Mouse (Mus musculus) adrenal gland, adult 8-10 months (tissue): ENCODE measurements around the gene S1pr5. TPM values are rescaled to one million over a fixed set of nuclear protein-coding genes. Genes with fewer than 3 reads are reported as not detected.
"Not testable (repeated sequence)": the region's sequence is repeated elsewhere in the genome, so short reads cannot be mapped to it uniquely, and the experiment has no call there.

Experiments used
- DNase-seq: peaks from one replicate; pipeline ENCODE4 v3.0.0; 2022
- total RNA-seq, 4 experiments: library from RNA; stranded (reverse); gene quantifications; 2 replicates each; pipeline ENCODE4 v1.2.4; 2022

Gene S1pr5
- total RNA-seq: under 1 TPM; 0.27 to 0.75 (median 0.46) TPM

DNA sequence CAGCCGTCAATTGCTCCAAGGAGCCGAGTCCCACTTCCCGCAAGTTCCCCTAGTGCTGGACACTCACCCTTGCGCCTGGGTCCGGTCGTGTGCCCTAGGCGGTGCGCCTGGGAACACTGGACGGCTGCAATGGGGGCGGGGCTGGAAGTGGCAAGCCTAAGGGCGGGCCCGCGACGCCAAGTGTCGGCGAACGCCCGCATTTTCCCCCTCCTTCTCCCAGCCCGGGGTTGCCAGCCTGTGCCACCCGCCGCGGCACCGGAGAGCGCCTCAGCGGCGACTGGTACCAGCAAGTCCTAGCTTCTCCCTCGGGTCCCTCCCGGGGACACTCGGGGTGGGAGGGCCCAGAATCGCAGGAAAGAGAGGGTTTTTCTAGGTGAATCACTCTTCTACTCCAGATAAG is at the start of gene S1pr5:
TSS of gene S1pr5 (minus strand) at position 118 of the 400 bp plus-strand sequence.
- DNase-seq: no peak

DNA sequence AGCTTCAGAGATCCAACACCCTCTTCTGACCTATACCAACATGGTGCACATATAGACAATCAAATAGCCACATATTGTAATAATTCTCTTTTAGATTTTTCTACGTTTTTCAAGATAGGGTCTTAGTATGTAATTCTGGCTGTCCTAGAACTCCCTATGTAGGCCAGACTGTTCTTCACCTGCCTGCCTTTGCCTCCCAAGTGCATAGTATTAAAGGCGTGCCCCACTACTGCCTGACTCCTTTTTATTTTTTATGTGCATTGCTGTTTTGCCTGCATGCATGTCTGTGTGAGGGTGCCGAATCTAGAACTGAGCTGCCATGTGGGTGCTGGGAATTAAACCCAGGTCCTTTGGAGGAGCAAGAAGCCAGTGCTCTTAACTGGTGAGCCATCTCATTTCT is 44.0 kb upstream of the S1pr5 start:
- no peak for DNase-seq

DNA sequence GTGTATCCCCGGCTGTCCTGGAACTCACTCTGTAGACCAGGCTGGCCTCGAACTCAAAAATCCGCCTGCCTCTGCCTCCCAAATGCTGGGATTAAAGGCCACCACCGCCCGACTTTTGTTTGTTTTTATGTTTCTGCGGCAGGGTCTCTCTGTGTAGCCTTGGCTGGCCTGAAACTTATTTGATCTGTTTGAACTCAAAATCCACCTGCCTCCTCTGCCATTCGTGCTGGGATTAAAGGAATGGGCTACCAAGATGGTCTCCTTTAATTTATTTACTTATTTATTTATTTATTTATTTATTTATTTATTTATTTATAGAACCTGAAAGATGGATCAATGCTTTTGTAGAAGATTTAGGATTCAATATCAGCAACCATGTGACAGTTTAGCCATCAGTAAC is 43.6 kb upstream of the S1pr5 start:
- not testable (repeated sequence) for DNase-seq

DNA sequence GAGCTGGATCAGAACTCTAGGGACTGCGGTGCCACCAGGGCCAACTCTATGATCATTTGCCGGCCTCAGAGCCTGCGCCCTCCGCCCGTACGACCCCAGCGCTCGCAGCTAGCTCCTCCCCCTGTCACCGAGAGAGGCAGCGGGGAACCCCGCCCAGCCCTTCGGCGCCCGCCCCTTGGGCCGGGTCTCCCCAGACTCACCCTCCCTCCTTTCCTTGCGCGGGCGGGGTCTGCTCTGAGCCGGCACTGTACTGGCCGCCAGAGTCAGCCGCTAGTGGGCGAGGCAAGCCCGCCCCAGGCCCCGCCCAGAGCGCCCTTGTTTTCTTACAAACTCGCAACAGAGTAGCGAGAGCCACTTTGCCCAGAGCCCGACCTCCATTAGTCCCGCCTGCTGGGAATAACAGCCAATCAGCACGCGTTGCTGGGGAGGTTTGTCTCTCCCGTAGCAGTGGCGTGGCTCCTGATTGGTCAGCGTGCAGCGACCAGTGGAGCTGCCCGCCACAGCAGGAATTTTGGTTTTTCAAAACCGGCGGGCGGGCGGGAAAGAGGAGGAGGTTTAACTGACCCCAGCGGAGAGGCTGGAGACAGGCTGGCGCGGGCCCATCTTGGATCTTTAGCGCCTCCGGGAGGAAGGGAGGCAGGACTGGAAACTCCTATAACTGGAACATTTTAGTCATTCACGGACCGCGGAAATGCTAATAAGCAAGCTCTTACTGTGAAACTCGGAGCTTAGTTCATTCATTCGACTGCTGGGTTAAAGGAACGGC is 43.0 kb upstream of the S1pr5 start, which contains the start of gene Cdkn2d:
TSS of gene Cdkn2d (minus strand) at position 386 of the 766 bp plus-strand sequence.
- DNase-seq: peak; percentile 100

DNA sequence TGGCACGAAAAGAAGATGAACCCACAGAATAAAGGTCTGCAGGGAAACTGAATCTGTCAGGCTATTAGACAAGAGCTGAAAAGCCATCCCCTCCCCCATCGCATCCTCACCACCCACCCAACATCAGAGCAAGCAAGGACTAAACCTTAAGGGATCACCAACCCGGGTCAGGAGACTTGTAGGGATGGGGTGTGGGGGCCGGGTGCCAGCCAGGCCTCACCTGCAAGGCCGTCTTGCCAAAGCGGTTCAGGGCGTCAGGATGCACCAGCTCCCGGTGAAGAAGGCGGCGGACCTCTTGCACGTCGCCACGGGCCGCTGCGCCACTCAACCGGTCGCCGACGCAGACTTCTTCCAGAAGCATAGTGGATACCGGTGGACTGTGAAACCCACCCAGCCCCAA is 42.3 kb upstream of the S1pr5 start:
- no peak for DNase-seq

DNA sequence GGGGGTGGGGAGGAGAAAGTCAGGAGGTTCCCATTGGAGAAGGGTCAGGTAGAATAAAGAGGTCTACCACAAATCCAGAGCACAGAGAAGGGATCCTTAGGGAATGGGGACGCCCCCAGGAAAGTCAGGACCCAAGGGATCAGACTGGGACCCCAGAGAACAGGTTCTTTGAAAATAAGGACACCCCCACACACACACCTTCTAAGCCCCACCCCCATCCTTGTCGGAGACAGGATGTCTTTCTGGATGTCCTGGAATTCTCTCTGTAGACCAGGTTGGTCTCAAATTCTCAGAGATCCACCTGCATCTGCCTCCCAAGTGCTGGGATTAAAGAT is 41.1 kb upstream of the S1pr5 start:
- DNase-seq: no peak

DNA sequence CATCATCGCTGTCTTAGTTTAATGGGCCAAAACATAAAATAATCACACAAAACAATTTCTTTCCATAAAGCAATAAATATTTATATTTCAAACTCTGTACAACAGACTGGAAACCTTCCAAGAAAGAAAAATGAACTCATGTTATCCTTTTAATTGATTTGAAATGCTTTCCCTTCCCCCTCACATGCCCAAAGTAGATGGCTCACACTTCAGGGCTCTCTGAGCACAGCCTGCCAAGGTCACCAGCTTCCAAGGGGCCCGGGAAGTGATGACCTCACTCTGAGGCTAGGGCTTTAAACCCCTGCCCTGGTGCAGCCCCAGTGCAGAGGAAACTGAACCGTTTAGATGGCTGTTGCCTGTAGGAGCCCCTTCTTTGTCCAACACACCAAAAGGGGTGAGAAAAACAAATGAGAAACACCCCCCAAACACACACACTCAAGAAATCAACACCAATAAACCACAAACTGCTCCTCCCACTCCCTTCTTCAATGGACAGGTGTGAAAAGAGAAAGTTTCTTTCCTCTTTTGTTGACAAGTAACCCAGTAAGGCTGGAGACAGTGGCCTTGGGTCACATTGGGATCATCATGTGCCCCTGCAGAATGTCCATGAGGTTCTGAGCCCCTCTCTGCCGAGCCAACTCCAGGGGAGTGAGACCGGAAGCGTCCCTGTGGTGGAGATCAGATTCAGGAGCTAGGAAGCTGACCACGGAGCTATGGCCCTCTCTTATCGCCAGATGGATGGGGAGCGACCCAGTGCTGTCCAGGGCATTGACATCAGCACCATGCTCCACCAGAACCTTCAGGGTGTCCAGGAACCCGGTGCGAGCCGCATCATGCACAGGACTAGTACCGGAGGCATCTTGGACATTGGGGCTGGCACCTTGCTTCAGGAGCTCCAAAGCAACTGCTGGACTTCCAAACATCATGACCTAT is 40.4 kb upstream of the S1pr5 start:
- no peak for DNase-seq

DNA sequence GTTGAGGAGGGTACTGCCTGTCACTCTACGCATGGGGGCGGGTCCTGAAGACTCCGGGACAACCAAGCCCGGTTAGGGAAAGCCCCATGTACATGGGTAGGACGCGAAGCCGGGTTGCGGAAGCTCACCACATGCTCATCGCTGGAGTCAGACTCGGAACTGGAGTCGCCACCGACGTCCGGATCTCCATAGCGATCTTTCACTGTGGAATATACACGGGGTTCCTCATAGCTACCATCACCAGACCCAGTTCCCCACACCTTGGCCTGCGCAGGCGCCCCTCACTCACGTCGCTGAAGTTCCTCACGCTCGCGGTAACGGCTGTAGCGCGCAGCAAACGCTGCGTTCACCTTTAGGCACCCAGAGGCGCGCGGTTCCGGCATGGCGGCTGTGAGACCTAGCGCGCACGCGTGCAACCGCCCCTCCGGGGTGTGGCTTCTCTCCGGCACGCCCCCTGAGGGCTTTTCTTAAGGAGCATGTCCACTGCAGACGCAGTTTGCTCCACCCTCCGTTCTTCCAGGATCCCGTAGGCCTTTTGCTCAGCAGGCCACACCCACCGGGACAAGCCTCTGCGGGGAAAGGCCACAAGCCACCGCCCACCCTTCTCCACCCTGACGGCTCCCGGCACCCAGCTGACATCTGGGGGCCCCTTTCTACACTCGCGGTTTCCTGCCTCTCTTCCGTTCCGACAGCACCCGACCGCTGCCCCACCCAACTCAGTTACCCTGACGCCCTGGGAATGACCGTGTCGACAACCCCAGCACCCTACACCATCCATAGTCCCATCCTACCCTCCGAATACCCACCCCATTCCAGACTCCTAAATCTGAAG is 39.5 kb upstream of the S1pr5 start, which contains the start of gene Kri1:
TSS of gene Kri1 (minus strand) at position 399 of the 832 bp plus-strand sequence.
- DNase-seq: peak; percentile 98

DNA sequence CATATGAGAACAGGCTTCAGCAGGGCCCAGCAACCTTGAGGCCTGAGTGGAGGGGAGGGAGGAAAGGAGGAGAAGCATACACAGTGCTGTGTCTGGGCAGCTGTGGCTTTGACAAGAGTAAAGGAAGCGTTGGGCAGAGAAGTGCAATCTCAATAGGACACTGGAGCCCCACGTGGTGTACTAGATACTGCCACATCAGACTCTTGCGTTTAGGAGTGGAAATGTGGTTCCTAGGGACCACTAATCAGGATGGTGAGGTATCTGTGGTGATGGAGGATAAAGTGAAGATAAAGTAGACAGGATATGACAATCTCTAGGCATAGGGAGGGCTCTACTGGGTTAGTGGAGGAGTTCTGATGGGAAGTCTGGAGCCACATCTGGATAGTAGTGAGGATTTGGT is 38.5 kb upstream of the S1pr5 start:
- DNase-seq: no peak

DNA sequence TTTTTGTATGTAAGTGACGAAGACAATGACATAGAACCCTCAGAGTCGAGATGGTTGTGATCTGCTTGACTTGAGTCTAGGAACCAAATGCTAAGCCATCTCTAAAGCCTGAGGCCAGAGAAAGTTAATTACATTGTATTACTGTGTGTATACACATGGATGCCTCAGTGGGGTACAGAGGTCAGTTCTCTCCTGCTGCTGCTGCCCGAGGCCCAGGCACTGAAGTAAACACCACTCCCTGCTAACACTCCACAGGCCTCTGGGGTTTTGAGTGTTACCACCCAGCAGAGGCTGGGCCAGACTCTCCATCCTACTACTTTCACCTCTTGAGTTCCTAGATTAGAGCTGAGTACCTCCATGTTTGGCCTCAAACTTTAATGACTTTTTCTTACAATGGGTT is 35.8 kb upstream of the S1pr5 start:
- DNase-seq: no peak

DNA sequence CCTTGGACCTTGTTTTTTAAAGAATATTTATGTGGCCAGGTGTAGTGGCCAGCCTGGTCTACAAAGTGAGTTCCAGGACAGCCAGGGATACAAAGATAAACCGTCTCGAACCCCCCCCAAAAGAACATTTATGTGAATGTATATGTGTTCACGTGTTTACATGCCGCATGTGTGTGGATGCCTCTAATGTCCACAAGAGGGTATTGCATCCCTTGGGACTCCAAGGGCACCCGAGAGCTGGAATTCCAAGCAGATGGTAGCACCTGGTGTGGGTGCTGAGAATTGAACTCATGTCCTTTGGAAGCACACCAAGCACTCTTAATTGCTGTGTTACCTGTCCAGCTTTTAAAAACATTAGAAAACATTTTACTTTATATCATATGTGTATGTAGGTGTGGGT is 35.3 kb upstream of the S1pr5 start:
- no peak for DNase-seq

DNA sequence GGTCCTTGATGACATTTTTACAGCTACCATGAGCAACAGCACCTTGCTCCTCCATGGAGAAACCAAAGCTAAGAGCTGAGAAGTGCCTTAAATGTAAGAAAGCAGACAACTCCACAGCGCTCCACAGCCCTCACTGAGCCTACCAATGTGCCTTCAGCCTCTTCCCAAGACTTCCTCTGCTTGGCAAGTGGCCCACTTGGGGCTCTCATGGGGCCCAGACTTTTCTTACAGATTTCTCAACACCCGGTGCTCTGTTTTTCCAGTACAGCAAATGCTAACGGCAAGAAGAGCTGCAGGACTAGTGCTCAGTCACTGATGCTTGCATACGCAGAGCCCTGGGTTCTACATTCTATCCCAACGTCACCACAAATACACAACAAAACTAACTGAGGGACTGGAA is 29.5 kb upstream of the S1pr5 start:
- no peak for DNase-seq

DNA sequence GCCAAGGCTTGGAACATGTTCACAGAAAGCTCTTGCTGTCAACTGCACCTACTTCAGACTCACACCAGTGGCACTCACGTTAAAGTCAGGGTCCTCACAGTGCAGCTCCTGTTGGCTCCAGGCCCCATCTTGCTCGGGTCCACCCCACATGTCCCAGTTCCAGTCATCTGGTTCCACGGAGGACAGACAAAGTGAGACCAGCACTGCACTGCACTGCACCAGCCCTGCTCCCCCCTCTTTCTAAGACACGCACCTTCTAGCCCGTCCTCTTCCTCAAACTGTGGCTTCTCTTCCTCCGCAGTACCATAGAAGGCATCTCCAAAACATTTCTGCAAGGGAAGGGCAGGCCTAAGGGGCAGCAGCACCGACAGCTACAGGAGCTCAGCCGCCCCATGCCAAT is 28.1 kb upstream of the S1pr5 start:
- DNase-seq: no peak

DNA sequence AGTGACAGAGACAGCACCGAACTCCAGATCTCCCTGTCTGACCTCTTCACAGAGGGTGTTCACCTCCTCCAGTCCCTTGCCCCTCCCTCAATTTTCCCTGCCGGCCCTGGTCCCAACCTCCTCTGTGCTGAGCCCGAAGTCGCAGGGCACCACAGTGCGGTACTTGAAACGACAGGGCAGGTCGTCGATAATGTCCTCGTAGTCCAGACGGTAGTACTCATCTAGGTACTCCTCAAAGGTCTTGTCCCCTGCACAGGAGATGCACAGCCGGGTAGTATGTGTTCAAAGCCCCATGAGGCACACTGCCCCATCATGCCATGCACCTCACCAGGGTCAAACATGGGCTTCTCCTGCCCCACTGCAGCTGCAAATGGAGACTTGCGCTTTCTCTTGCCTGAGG is 27.5 kb upstream of the S1pr5 start:
- no peak for DNase-seq

DNA sequence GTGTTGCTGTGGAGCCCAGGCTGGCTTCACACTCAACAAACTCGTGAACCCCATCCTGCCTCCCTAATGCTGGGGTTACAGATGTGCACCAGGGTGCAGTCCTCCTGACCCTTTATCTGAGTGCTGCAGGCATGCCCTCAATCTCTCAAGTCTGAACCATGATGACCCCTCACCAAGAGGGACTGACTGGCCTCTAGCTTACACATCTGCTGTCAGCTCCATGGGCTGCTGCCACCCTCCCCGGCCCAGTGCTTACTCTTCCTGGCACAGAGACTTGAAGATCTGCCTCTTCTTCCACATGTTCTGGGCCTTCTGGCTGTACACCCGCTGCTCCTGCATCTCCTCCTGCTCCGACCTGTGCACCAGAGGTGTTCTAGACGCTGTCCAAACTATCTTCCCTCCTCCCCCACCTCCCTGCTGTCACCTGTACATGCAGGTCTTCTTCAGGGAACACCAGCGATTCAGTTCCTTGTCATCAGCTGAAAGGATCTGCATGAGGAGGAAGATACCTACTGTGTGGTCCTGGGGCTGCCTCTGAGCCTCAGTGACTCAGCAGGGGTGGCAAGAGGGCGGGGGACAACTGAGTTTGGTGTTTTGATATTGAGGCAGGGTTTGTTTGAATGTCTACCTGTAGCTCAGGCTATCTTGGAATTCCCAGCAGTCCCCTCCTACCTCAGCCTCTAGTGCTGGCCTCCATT is 26.9 kb upstream of the S1pr5 start:
- DNase-seq: no peak

DNA sequence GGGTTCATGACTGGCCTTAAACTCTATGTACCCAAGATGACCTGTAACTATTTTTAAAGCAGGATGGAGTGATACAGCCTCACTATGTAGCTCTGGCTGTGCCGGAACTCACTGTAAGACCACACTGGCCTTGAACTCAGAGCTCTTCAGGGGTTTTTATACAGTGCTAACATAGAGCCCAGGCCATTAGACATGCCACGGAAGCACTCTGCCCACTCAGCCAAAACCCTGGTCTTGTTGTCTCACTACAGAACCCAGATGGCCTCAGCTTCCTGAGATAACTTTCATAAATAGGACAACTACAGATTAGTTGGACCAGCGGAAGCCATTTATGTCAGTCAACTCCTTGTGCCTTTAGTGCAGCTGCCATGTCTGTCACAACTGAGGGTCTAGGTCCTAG is 26.1 kb upstream of the S1pr5 start:
- no peak for DNase-seq

DNA sequence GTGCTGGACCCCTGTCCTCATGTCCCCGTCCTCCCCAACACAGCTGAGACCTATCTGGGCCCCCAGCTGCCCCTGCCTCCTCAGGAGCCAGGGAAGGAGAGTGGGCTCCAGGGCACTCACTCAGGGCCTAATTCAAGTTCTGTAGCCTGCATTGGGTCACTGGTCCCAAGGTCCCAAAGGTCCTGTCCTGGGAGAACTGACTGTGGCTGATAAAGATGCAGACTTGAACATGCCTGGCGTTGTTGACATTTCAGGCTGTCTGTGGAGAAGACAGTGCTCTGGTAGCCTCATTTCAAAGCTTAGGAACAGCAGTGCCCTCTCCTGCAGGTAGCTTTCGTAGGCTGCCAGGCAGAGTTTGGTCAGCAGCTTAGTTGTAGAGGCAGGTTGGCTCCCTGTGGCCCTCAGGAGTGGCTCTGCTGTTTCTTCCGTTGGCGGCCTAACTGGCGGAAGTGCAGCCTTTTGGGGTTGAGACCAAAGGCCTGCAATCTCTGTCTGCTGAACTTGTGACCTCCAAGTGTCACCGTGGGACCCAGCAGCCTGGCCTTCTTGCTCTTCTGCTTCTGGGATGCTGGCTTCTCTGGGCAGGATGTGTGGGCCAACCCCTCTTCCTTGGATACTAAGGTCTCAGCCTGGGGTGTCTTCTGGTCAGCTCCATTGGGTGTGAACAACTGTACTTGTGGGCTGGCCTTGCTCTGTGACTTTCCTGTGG is 25.4 kb upstream of the S1pr5 start:
- DNase-seq: no peak

DNA sequence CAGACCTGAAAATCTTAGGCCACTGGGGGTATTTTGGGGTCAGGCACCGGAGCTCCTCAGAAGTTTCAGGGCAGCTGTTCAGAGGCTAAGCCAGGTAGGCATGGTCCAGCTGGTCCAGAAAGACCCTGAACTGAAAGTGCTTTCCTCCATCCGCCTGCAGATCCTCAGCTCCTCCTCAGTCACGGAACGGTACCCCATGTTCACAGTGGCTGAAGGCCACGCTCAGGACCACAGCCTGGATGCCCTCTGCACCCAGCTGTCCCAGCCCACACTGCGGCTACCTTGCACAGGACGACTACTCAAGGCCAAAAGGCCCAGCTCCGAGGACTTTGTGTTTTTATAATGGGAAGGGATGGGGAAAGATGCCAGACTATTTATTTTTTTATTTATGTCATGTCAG is 24.9 kb upstream of the S1pr5 start:
- DNase-seq: no peak

DNA sequence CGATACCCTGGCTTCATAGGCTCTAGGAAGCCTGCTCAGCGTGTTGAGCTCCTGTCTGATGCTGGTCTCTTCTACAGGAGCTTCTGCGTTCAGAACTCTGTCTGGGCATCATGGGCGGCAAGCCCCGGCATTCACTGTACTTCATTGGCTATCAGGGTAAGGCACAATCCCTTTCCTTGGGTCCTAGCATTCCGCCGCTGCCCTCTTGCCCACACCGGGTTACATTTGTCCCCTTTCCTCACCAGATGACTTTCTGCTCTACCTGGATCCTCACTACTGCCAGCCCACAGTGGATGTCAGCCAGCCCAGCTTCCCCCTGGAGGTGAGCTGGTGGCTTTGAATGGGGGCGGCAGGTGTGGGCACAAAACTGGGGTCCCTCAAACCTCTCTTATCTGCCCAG is 24.1 kb upstream of the S1pr5 start:
- no peak for DNase-seq

DNA sequence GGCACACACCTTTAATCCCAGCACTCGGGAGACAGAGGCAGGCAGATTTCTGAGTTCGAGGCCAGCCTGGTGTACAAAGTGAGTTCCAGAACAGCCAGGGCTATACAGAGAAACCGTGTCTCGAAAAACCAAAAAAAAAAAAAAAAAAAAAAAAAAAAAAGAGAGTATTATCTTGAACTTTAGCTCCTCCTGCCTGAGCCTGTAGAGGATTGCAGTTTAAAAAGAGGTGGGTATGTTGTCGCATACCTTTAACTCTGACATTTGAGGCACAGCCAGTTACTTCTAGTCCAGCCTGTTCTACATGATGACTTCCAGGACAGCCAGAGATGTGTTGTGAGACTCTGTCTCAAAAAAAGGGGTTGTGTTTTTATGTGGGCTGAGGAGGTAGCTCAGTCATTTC is 21.3 kb upstream of the S1pr5 start:
- not testable (repeated sequence) for DNase-seq

DNA sequence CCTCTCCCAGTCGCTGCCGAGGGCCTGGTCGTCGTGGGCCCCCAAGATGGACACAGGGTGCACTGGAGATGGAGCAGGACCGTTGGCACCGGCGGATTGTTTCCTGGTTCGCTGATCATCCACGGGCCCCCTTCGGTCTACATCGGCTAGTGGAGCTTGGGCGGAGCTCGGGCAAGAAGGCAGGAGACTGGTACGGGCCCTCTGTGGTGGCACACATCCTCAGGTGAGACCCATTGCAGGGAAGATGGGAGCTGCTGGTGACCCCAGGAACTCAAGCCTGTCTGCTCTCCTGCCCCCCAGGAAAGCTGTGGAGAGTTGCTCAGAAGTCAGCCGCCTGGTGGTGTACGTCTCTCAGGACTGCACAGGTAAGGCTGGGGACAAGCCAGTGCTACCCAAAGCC is 20.1 kb upstream of the S1pr5 start:
- DNase-seq: no peak

DNA sequence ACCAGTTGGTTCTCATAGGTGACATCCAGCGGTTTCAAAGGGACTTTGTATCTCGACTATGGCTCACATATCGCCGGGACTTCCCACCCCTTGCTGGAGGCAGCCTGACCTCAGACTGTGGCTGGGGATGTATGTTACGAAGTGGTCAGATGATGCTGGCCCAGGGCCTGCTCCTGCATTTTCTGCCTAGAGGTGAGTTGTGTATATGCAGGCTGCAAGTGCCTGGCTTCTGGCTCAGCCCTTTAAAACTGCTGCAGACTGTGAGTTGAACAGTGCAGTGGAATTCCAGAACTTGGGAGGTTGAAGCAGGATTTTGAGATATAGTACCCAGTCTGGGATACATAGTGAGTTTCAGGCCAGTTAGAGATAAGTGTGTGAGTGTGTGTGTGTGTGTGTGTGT is 18.6 kb upstream of the S1pr5 start:
- DNase-seq: no peak
